In genomic region chr6:112266631-112267030, GRCm38 (mm10) we compare ENCODE assay signal across 9 mouse cellular contexts. TPM values are rescaled to one million over a fixed set of nuclear protein-coding genes. Genes with fewer than 3 reads are reported as not detected.
DNase-seq lines count a peak whose midpoint lies in the region; ATAC-seq and TF ChIP-seq lines count a peak whose summit lies in the region.
"Had no signal": no experiment of that assay in that cellular context is flagged by ENCODE, and none has a peak within 500 bp of the region (broad histone marks: within the 10 kb centered on the region; RNA-seq: fewer than 3 reads in every experiment).

No protein-coding gene starts in this region.

- no peak overlapping the region for H3K4me2 ChIP-seq in neural tube, embryonic 13.5 days
- no peak overlapping the region for H3K4me2 ChIP-seq in intestine, embryonic 16.5 days (ENCODE audit: low read depth, low read length)
- H3K4me2 ChIP-seq: liver, embryonic 15.5 days had no signal

- WGBS in neural tube, embryonic 13.5 days = 50% methylated on average over 1 of the region's 1 CpGs
- 48% methylated on average over 1 of the region's 1 CpGs for WGBS in intestine, embryonic 16.5 days

- peak; percentile 36 for DNase-seq in gastrocnemius, adult 2 months
- DNase-seq in gastrocnemius, adult 18-20 months (ENCODE audit: low spot score) = no peak
- DNase-seq in neural tube, embryonic 10.5 days (ENCODE audit: extremely low spot score, low spot score) = no peak
- DNase-seq in layer of hippocampus, postnatal 25 days (ENCODE audit: extremely low spot score in 1 of 2, low spot score in 1 of 2) = peak; percentile 23 to 27
- peak; percentile 30 for DNase-seq in right cerebral cortex, postnatal 4 days
- no peak for DNase-seq in spleen, adult 18-20 months

- H3K36me3 ChIP-seq in neural tube, embryonic 13.5 days = no peaks in the 10 kb centered on the region
- no peaks in the 10 kb centered on the region for H3K36me3 ChIP-seq in intestine, embryonic 16.5 days (ENCODE audit: control insufficient read depth, insufficient read depth, low read length)
- H3K36me3 ChIP-seq: liver, embryonic 15.5 days had no signal

- intact Hi-C loops in gastrocnemius, adult 2 months (cut with DNase I) = no loop called here

- H3K27ac ChIP-seq in gastrocnemius, adult 2 months = no peak overlapping the region
- 0 out of 2 replicates have a peak overlapping the region, but pooled peaks have one; percentile 13 for H3K27ac ChIP-seq in neural tube, embryonic 13.5 days (replicated peaks)
- no peak overlapping the region for H3K27ac ChIP-seq in intestine, embryonic 16.5 days (ENCODE audit: low read length)
- H3K27ac ChIP-seq: liver, embryonic 15.5 days had no signal

- no peak for ATAC-seq in neural tube, embryonic 13.5 days (ENCODE audit: low read depth)
- ATAC-seq in intestine, embryonic 16.5 days = no peak

- no peak overlapping the region for H3K4me3 ChIP-seq in gastrocnemius, adult 2 months
- no peak overlapping the region for H3K4me3 ChIP-seq in neural tube, embryonic 13.5 days
- no peak overlapping the region for H3K4me3 ChIP-seq in intestine, embryonic 16.5 days (ENCODE audit: low read length)
- H3K4me3 ChIP-seq: liver, embryonic 15.5 days had no signal

- no peaks in the 10 kb centered on the region for H3K9me3 ChIP-seq in neural tube, embryonic 13.5 days
- no peaks in the 10 kb centered on the region for H3K9me3 ChIP-seq in intestine, embryonic 16.5 days (ENCODE audit: control insufficient read depth, low read length)
- H3K9me3 ChIP-seq: liver, embryonic 15.5 days had no signal

- H3K9ac ChIP-seq in neural tube, embryonic 13.5 days = no peak overlapping the region
- H3K9ac ChIP-seq in intestine, embryonic 16.5 days (ENCODE audit: low read depth, low read length) = no peak overlapping the region
- H3K9ac ChIP-seq: liver, embryonic 15.5 days had no signal

- 0 out of 2 replicates have a peak, but pooled peaks cover 7% of the 10 kb centered on the region for H3K4me1 ChIP-seq in neural tube, embryonic 13.5 days (replicated peaks)
- H3K4me1 ChIP-seq in intestine, embryonic 16.5 days (ENCODE audit: control insufficient read depth, insufficient read depth, low read length) = peaks cover 2% of the 10 kb centered on the region; the same call in 1 of the 2 replicates
- H3K4me1 ChIP-seq: liver, embryonic 15.5 days had no signal

- no peak for TF ChIP-seq CTCF in gastrocnemius, adult 2 months (IDR thresholded peaks at IDR 0.05)

- no peaks in the 10 kb centered on the region for H3K27me3 ChIP-seq in neural tube, embryonic 13.5 days
- H3K27me3 ChIP-seq in intestine, embryonic 16.5 days (replicated peaks; ENCODE audit: control insufficient read depth, insufficient read depth, low read length) = no peaks in the 10 kb centered on the region
- H3K27me3 ChIP-seq: liver, embryonic 15.5 days had no signal

RNA-seq across cellular contexts. Expression of gene Lmcd1, which starts 6.9 kb away (rescaled TPM):
- 100 to 1,000 TPM in 1 of 2 experiments, 10 to 100 TPM in 1; 70.8 to 175 TPM for total RNA-seq in gastrocnemius, adult 2 months (2021)
- total RNA-seq in gastrocnemius, adult 18-20 months (2021) = 100 to 1,000 TPM; 109 to 237 TPM
- polyA plus RNA-seq in neural tube, embryonic 13.5 days (2015; fragmentation: Nextera tagmentation; extraction: Ambion mirVana) = 13.4 and 15.4 TPM in 2 replicates
- total RNA-seq in layer of hippocampus, postnatal 25 days (2021) = 1 to 10 TPM; 7.3 to 8.4 TPM
- polyA plus RNA-seq in intestine, embryonic 16.5 days (2015; fragmentation: Nextera tagmentation; extraction: Ambion mirVana) = 12.4 and 14.1 TPM in 2 replicates

Comparison
In these comparisons a context has a peak if more than half of its experiments do, and no peak if none do; other contexts are left out.
1. DNase-seq: peak in gastrocnemius, adult 2 months (single experiment), layer of hippocampus, postnatal 25 days (2 of 2) and right cerebral cortex, postnatal 4 days (single experiment); none in gastrocnemius, adult 18-20 months (single experiment), neural tube, embryonic 10.5 days (single experiment) and spleen, adult 18-20 months (0 of 2).
2. RNA of gene Lmcd1, which starts 6.9 kb away (total RNA-seq): 109 to 237 TPM in gastrocnemius, adult 18-20 months and 70.8 to 175 TPM in gastrocnemius, adult 2 months; 7.3 to 8.4 TPM in layer of hippocampus, postnatal 25 days; every median in the first group is over 4 times any median in the second.